ENCODE assay signal across 17 mouse cellular contexts in genomic region chr4:152628111-152628510, GRCm38 (mm10).
DNase-seq lines count a peak whose midpoint lies in the region; ATAC-seq and TF ChIP-seq lines count a peak whose summit lies in the region.
"Had no signal": no experiment of that assay in that cellular context is flagged by ENCODE, and none has a peak within 500 bp of the region (broad histone marks: within the 10 kb centered on the region; RNA-seq: fewer than 3 reads in every experiment).

No protein-coding gene starts in this region.

- H3K9me3 ChIP-seq in embryonic facial prominence, embryonic 11.5 days (replicated peaks; ENCODE audit: control insufficient read depth, low read length), result no peaks in the 10 kb centered on the region
- no peaks in the 10 kb centered on the region for H3K9me3 ChIP-seq in embryonic facial prominence, embryonic 10.5 days
- no peaks in the 10 kb centered on the region for H3K9me3 ChIP-seq in midbrain, postnatal 0 days (ENCODE audit: low read length)
- no peaks in the 10 kb centered on the region for H3K9me3 ChIP-seq in midbrain, embryonic 11.5 days (ENCODE audit: control insufficient read depth, low read length)
- H3K9me3 ChIP-seq in lung, postnatal 0 days (ENCODE audit: low read length), result no peaks in the 10 kb centered on the region
- no peaks in the 10 kb centered on the region for H3K9me3 ChIP-seq in intestine, embryonic 16.5 days (ENCODE audit: control insufficient read depth, low read length)
- H3K9me3 ChIP-seq: kidney, embryonic 15.5 days; neural tube, embryonic 13.5 days had no signal

- no peaks in the 10 kb centered on the region; the same call in 1 of the 2 replicates for H3K27me3 ChIP-seq in embryonic facial prominence, embryonic 11.5 days (ENCODE audit: control insufficient read depth, insufficient read depth, low read length)
- peaks cover 5% of the 10 kb centered on the region; the same call in 1 of the 2 replicates for H3K27me3 ChIP-seq in embryonic facial prominence, embryonic 10.5 days (replicated peaks; ENCODE audit: low read depth, poor library complexity, severe bottlenecking)
- no peaks in the 10 kb centered on the region for H3K27me3 ChIP-seq in midbrain, postnatal 0 days (ENCODE audit: insufficient read depth, low read length)
- no peaks in the 10 kb centered on the region for H3K27me3 ChIP-seq in midbrain, embryonic 11.5 days (ENCODE audit: control insufficient read depth, insufficient read depth, low read length)
- no peaks in the 10 kb centered on the region for H3K27me3 ChIP-seq in lung, postnatal 0 days (replicated peaks; ENCODE audit: insufficient read depth, low read length)
- H3K27me3 ChIP-seq in intestine, embryonic 16.5 days (replicated peaks; ENCODE audit: control insufficient read depth, insufficient read depth, low read length), result no peaks in the 10 kb centered on the region

- no peak overlapping the region for H3K27ac ChIP-seq in embryonic facial prominence, embryonic 11.5 days (replicated peaks; ENCODE audit: low read depth, low read length)
- no peak overlapping the region for H3K27ac ChIP-seq in embryonic facial prominence, embryonic 10.5 days (replicated peaks)
- H3K27ac ChIP-seq in midbrain, postnatal 0 days (ENCODE audit: low read depth, low read length), result no peak overlapping the region
- no peak overlapping the region for H3K27ac ChIP-seq in midbrain, embryonic 11.5 days (ENCODE audit: low read depth, low read length)
- H3K27ac ChIP-seq in layer of hippocampus, adult 2 months, result peak overlapping the region; percentile 79
- no peak overlapping the region for H3K27ac ChIP-seq in lung, postnatal 0 days (ENCODE audit: low read length)
- no peak overlapping the region for H3K27ac ChIP-seq in intestine, embryonic 16.5 days (ENCODE audit: low read length)
- H3K27ac ChIP-seq: kidney, embryonic 15.5 days; neural tube, embryonic 13.5 days had no signal

- no peaks in the 10 kb centered on the region for H3K36me3 ChIP-seq in embryonic facial prominence, embryonic 11.5 days (replicated peaks; ENCODE audit: control insufficient read depth, insufficient read depth, low read depth, low read length)
- H3K36me3 ChIP-seq in embryonic facial prominence, embryonic 10.5 days (replicated peaks), result no peaks in the 10 kb centered on the region
- no peaks in the 10 kb centered on the region for H3K36me3 ChIP-seq in midbrain, postnatal 0 days (ENCODE audit: insufficient read depth, low read length)
- H3K36me3 ChIP-seq in midbrain, embryonic 11.5 days (ENCODE audit: control insufficient read depth, insufficient read depth, low read length), result no peaks in the 10 kb centered on the region
- H3K36me3 ChIP-seq in lung, postnatal 0 days (ENCODE audit: insufficient read depth, low read length), result no peaks in the 10 kb centered on the region
- H3K36me3 ChIP-seq in intestine, embryonic 16.5 days (ENCODE audit: control insufficient read depth, insufficient read depth, low read length), result no peaks in the 10 kb centered on the region
- H3K36me3 ChIP-seq: kidney, embryonic 15.5 days; neural tube, embryonic 13.5 days had no signal

- TF ChIP-seq CTCF in midbrain, postnatal 0 days (IDR thresholded peaks at IDR 0.05), result no peak
- TF ChIP-seq CTCF in layer of hippocampus, adult 2 months (conservative IDR thresholded peaks at IDR 0.05), result no peak
- TF ChIP-seq CTCF in lung, postnatal 0 days (IDR thresholded peaks at IDR 0.05), result no peak

- ATAC-seq in embryonic facial prominence, embryonic 11.5 days (replicated peaks; ENCODE audit: insufficient number of reproducible peaks, low FRiP score, low TSS enrichment, low read depth), result 0 out of 2 replicates have a peak, but pooled peaks have one; percentile 11
- ATAC-seq in midbrain, postnatal 0 days (ENCODE audit: low FRiP score), result no peak
- no peak for ATAC-seq in midbrain, embryonic 11.5 days (ENCODE audit: low FRiP score)
- ATAC-seq in lung, postnatal 0 days, result no peak
- no peak for ATAC-seq in intestine, embryonic 16.5 days
- ATAC-seq: activated CD4-positive, CD25-positive, alpha-beta regulatory T cell, adult 4 months; inflammation-experienced regulatory T-cells, adult 6 months had no signal

- peak; percentile 50 for DNase-seq in embryonic facial prominence, embryonic 11.5 days (ENCODE audit: low spot score)
- DNase-seq in embryonic facial prominence, embryonic 10.5 days (ENCODE audit: low spot score), result no peak
- DNase-seq in midbrain, postnatal 0 days (ENCODE audit: low spot score), result peak; percentile 64
- no peak for DNase-seq in midbrain, embryonic 11.5 days (ENCODE audit: low spot score, missing footprints)
- peak; percentile 79 for DNase-seq in layer of hippocampus, adult 2 months (ENCODE audit: low spot score in 2 of 2)
- DNase-seq in urinary bladder, postnatal 10 days (ENCODE audit: low spot score), result no peak
- no peak for DNase-seq in lung, postnatal 0 days (ENCODE audit: low spot score)
- DNase-seq: cerebellum, adult 11 months; heart, adult 11 months; liver; lung, adult 18-20 months had no signal

- H3K4me2 ChIP-seq in embryonic facial prominence, embryonic 11.5 days (ENCODE audit: low read depth, low read length), result no peak overlapping the region
- H3K4me2 ChIP-seq in midbrain, postnatal 0 days (ENCODE audit: low read depth, low read length, poor library complexity, severe bottlenecking), result no peak overlapping the region
- H3K4me2 ChIP-seq in midbrain, embryonic 11.5 days, result no peak overlapping the region
- no peak overlapping the region for H3K4me2 ChIP-seq in lung, postnatal 0 days (replicated peaks; ENCODE audit: low read depth, low read length)
- no peak overlapping the region for H3K4me2 ChIP-seq in intestine, embryonic 16.5 days (ENCODE audit: low read depth, low read length)
- H3K4me2 ChIP-seq: kidney, embryonic 15.5 days; neural tube, embryonic 13.5 days had no signal

- 72% methylated on average over 4 of the region's 4 CpGs for WGBS in embryonic facial prominence, embryonic 11.5 days
- 78% methylated on average over 4 of the region's 4 CpGs for WGBS in embryonic facial prominence, embryonic 10.5 days
- WGBS in midbrain, postnatal 0 days, result 81% methylated on average over 4 of the region's 4 CpGs
- WGBS in midbrain, embryonic 11.5 days, result 89% methylated on average over 4 of the region's 4 CpGs
- WGBS in lung, postnatal 0 days, result 81% methylated on average over 4 of the region's 4 CpGs
- WGBS in intestine, embryonic 16.5 days, result 77% methylated on average over 4 of the region's 4 CpGs

- peaks cover 3% of the 10 kb centered on the region for H3K4me1 ChIP-seq in embryonic facial prominence, embryonic 11.5 days (ENCODE audit: control insufficient read depth, insufficient read depth, low read length)
- peaks cover 25% of the 10 kb centered on the region for H3K4me1 ChIP-seq in embryonic facial prominence, embryonic 10.5 days
- H3K4me1 ChIP-seq in midbrain, postnatal 0 days (ENCODE audit: insufficient read depth, low read length), result peaks cover 4% of the 10 kb centered on the region; the same call in 1 of the 2 replicates
- H3K4me1 ChIP-seq in midbrain, embryonic 11.5 days (ENCODE audit: control insufficient read depth, insufficient read depth, low read length), result peaks cover 10% of the 10 kb centered on the region
- no peaks in the 10 kb centered on the region for H3K4me1 ChIP-seq in lung, postnatal 0 days (ENCODE audit: insufficient read depth, low read depth, low read length)
- H3K4me1 ChIP-seq in intestine, embryonic 16.5 days (ENCODE audit: control insufficient read depth, insufficient read depth, low read length), result 0 out of 2 replicates have a peak, but pooled peaks cover 5% of the 10 kb centered on the region

- no peak overlapping the region for H3K9ac ChIP-seq in embryonic facial prominence, embryonic 11.5 days (replicated peaks; ENCODE audit: low read length)
- no peak overlapping the region for H3K9ac ChIP-seq in midbrain, postnatal 0 days (replicated peaks; ENCODE audit: low read length, poor library complexity, severe bottlenecking)
- no peak overlapping the region for H3K9ac ChIP-seq in midbrain, embryonic 11.5 days (ENCODE audit: low read length)
- no peak overlapping the region for H3K9ac ChIP-seq in lung, postnatal 0 days (replicated peaks; ENCODE audit: low read depth)
- H3K9ac ChIP-seq in intestine, embryonic 16.5 days (ENCODE audit: low read depth, low read length), result no peak overlapping the region
- H3K9ac ChIP-seq: kidney, embryonic 15.5 days; neural tube, embryonic 13.5 days had no signal

- H3K4me3 ChIP-seq in embryonic facial prominence, embryonic 11.5 days (ENCODE audit: low read depth, low read length), result no peak overlapping the region
- H3K4me3 ChIP-seq in embryonic facial prominence, embryonic 10.5 days, result no peak overlapping the region
- no peak overlapping the region for H3K4me3 ChIP-seq in midbrain, postnatal 0 days (ENCODE audit: low read depth, low read length)
- no peak overlapping the region for H3K4me3 ChIP-seq in midbrain, embryonic 11.5 days (ENCODE audit: low read depth, low read length)
- H3K4me3 ChIP-seq in layer of hippocampus, adult 2 months, result no peak overlapping the region
- no peak overlapping the region for H3K4me3 ChIP-seq in lung, postnatal 0 days (ENCODE audit: low read depth, low read length)
- no peak overlapping the region for H3K4me3 ChIP-seq in intestine, embryonic 16.5 days (ENCODE audit: low read length)
- H3K4me3 ChIP-seq: erythroblast, embryonic 14.5 days; kidney, embryonic 15.5 days; neural tube, embryonic 13.5 days had no signal

- no peak for TF ChIP-seq EP300 in lung, postnatal 0 days (IDR thresholded peaks at IDR 0.05)

Comparison
In these comparisons a context has a peak if more than half of its experiments do, and no peak if none do; other contexts are left out.
1. DNase-seq: peak in embryonic facial prominence, embryonic 11.5 days (single experiment), midbrain, postnatal 0 days (single experiment) and layer of hippocampus, adult 2 months (2 of 2); none in embryonic facial prominence, embryonic 10.5 days (single experiment), midbrain, embryonic 11.5 days (single experiment), urinary bladder, postnatal 10 days (single experiment) and lung, postnatal 0 days (single experiment).